Mouse (Mus musculus): ENCODE data around the gene Metrn. TPM values are rescaled to one million over a fixed set of nuclear protein-coding genes. Genes with fewer than 3 reads are reported as not detected.

Metrn gene
- total RNA-seq, 2 experiments from 2014 or later, result 40.4 to 41.0 TPM

- TF ChIP-seq CTCF (IDR thresholded peaks at IDR 0.05), result no peak
- H3K27ac ChIP-seq, result peak overlapping the region; percentile 83
- peak; percentile 24 for DNase-seq
- H3K4me3 ChIP-seq, result peak overlapping the region; percentile 71
- intact Hi-C loops (cut with DNase I), result loop anchor here (5.0 kb wide), 1 partner anchor 38 kb away; the partner anchor contains the start of gene Mcrip2
Measured at GRCm38 (mm10) chr17:25829558-25830017, 32.7 kb upstream of the Metrn start.

- DNase-seq, result peak; percentile 84
- Histone ChIP-seq H3K4me3 (peak within 1 kb of the TSS; percentile 71), H3K27ac (peak within 1 kb of the TSS; percentile 83)
- TF ChIP-seq CTCF (IDR thresholded peaks at IDR 0.05), result peak; percentile 45
- intact Hi-C loops (cut with DNase I), result no loop called here
Measured at GRCm38 (mm10) chr17:25828712-25829557, 32.0 kb upstream of the Metrn start, which contains the start of gene Jmjd8. Gene Jmjd8 (plus strand): TSS chr17:25828867.

GRCm38 (mm10) chr17:25828223-25828594 is 31.3 kb upstream of the Metrn start:
- TF ChIP-seq CTCF (IDR thresholded peaks at IDR 0.05), result no peak
- no peak for DNase-seq
- intact Hi-C loops (cut with DNase I), result no loop called here
- peak overlapping the region; percentile 71 for H3K4me3 ChIP-seq
- peak overlapping the region; percentile 83 for H3K27ac ChIP-seq

DNA sequence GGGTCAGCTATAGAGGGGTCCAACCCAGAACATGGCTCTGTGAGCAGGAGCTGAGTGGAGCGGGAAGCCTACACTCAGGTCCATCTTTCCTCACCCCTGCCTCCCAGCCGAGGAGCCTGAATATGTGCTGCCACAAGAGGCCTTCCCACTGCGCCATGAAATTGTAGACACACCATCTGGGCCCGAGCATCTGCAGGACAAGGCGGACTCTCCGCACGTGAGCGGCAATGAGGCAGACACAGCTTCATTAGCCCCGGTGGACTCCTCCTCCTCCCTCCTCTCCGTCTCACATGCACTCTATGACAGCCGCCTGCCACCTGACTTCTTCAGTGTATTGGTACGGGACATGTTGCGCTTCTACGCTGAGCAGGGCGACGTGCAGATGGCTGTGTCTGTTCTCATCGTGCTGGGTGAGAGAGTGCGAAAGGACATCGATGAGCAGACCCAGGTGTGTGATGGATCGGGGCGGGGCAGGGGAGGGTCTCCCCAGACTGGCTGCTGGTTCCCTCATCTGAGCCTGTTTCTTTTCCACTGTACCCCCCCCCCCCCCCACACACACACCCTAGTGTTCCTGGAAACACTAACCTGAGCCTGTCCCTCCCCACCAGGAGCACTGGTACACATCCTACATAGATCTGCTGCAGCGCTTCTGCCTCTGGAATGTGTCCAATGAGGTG is 30.7 kb upstream of the Metrn start:
- H3K27ac ChIP-seq, result no peak overlapping the region
- no peak overlapping the region for H3K4me3 ChIP-seq
- DNase-seq, result no peak
- intact Hi-C loops (cut with DNase I), result no loop called here
- no peak for TF ChIP-seq CTCF (IDR thresholded peaks at IDR 0.05)

DNA sequence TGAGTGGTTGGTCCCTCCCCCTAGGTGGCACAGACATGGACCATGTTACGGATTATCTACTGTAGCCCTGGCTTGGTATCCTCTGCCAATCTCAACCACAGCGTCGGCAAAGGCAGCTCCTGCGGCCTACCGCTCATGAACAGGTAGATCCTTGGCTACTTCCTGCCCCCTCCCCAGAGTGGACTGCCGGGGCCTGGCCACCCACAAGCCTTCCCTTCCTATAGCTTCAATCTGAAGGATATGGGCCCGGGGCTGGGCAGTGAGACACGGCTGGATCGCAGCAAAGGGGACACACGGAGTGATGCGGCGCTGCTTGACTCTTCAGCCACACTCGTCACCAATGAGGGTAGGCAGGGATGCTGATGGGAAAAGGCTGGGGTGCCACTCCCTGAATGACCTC is 30.1 kb upstream of the Metrn start:
- H3K4me3 ChIP-seq, result no peak overlapping the region
- intact Hi-C loops (cut with DNase I), result no loop called here
- H3K27ac ChIP-seq, result no peak overlapping the region
- TF ChIP-seq CTCF (IDR thresholded peaks at IDR 0.05), result no peak
- no peak for DNase-seq

GRCm38 (mm10) chr17:25825984-25826570 is 29.1 kb upstream of the Metrn start:
- H3K4me3 ChIP-seq, result no peak overlapping the region
- H3K27ac ChIP-seq, result no peak overlapping the region
- no peak for DNase-seq
- no peak for TF ChIP-seq CTCF (IDR thresholded peaks at IDR 0.05)
- intact Hi-C loops (cut with DNase I), result no loop called here

GRCm38 (mm10) chr17:25825311-25825710 is 28.4 kb upstream of the Metrn start:
- intact Hi-C loops (cut with DNase I), result no loop called here
- TF ChIP-seq CTCF (IDR thresholded peaks at IDR 0.05), result no peak
- Histone ChIP-seq H3K4me3 (no peak overlapping the region), H3K27ac (no peak overlapping the region)
- no peak for DNase-seq

DNA sequence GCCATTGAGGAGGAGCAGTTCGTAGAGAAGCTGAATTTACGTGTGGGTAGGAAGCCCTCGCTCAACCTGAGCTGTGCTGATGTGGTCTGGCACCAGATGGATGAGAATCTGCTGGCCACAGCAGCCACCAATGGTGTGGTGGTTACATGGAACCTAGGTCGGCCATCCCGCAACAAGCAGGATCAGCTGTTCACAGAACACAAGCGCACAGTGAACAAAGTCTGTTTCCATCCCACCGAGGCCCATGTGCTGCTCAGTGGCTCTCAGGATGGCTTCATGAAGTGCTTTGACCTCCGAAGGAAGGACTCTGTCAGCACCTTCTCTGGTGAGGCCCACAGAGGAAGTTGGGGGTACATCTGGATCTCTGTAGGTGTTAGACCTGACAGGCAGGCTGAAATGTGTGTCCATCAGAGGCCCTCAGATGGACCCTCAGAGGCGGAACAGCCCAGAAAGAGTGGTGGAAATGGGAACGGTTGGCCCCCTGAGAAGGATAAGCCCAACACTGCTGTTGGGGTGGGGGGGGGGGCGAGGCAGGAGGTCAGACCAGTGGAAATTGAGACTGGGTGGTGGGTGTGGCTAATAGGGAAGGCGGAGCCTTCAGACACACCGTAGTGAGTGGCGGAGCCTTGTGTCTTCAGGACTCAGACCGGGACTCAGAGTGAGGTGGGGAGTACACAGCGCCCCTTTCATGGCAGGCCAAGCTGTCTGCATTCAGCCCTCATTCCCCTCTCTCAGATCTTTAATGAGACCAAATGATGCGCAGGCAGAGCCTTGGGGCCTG is 27.6 kb upstream of the Metrn start:
- no peak for TF ChIP-seq CTCF (IDR thresholded peaks at IDR 0.05)
- H3K4me3 ChIP-seq, result peak overlapping the region; percentile 85
- no peak for DNase-seq
- intact Hi-C loops (cut with DNase I), result no loop called here
- H3K27ac ChIP-seq, result no peak overlapping the region

GRCm38 (mm10) chr17:25823452-25823851 is 26.5 kb upstream of the Metrn start, which contains the start of gene Wdr24:
Gene Wdr24 (plus strand): TSS chr17:25823627.
- Histone ChIP-seq H3K4me3 (peak within 1 kb of the TSS; percentile 85), H3K27ac (peak within 1 kb of the TSS; percentile 81)
- no peak for TF ChIP-seq CTCF (IDR thresholded peaks at IDR 0.05)
- intact Hi-C loops (cut with DNase I), result no loop called here
- DNase-seq, result peak; percentile 76

DNA sequence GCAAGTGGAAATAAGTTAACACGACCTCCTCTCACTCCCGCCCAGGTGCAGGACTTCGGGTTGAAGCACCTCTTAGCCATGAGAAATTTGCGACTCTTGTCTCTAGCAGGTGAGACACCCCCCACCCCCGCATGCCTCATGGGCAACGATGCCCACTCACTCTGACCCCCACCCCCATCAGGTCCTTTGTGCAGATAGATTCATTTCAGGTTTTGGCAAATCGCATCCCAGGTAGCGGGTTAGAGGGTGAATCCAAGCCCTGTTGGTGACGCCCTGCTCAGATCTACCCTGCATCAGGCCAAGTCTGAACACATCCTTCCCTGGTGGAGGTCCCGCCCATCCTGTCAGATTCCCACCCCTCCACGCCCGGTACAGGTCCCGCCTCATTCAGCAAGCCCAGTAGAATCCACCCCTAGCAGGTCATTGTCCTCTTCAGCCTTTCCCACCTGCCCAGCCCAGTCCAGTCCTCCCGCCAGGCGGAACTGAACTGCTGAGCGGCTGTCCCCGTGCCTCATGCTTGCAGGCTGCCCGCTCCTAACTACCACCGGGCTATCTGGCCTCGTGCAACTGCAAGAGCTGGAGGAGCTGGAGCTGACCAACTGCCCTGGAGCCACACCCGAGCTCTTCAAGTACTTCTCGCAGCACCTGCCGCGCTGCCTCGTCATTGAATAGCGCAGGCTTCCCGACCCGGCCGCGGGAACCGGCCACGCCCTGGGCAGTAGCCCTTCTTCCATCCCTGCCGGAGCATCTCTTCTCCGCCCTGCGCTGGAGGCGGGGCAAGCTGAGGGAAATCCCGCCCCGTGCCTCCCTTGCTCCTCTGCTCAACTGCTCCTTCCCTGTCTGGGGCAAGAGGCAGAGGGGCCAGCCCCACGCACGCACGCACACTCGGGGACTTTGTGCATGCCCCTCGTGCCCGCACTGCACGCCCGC is 22.2 kb upstream of the Metrn start:
- peak overlapping the region; percentile 23; the same call in 1 of the 2 replicates for H3K4me3 ChIP-seq
- TF ChIP-seq CTCF (IDR thresholded peaks at IDR 0.05), result no peak
- DNase-seq, result no peak
- H3K27ac ChIP-seq, result no peak overlapping the region
- intact Hi-C loops (cut with DNase I), result no loop called here

GRCm38 (mm10) chr17:25817662-25818061 is 20.7 kb upstream of the Metrn start:
- DNase-seq, result no peak
- intact Hi-C loops (cut with DNase I), result no loop called here
- H3K27ac ChIP-seq, result no peak overlapping the region
- no peak overlapping the region for H3K4me3 ChIP-seq
- no peak for TF ChIP-seq CTCF (IDR thresholded peaks at IDR 0.05)

Data from gastrocnemius, adult 2 months (tissue).